Mouse (Mus musculus) lung, postnatal 0 days (tissue): Measurements from ENCODE around the gene Milr1.

ENCODE experiments used
- CTCF ChIP-seq: IDR thresholded peaks from 2 replicates; pipeline ENCODE4 v1.5.1; 2016; ENCODE audit warnings: antibody characterized with exemption, mild to moderate bottlenecking
- EP300 ChIP-seq: IDR thresholded peaks from 2 replicates; pipeline ENCODE4 v1.6.1; 2016; ENCODE audit warnings: antibody characterized with exemption, mild to moderate bottlenecking, control low read depth

- no peak for TF ChIP-seq CTCF
- TF ChIP-seq EP300: no peak
Observed at GRCm38 (mm10) chr11:106766611-106767162, 15.7 kb downstream of the Milr1 start.
